Mouse (Mus musculus) midbrain, embryonic 15.5 days (tissue): ENCODE data around the gene Itgax. TPM values are rescaled to one million over a fixed set of nuclear protein-coding genes. Genes with fewer than 3 reads are reported as not detected.

Experiments used
- ATAC-seq: fragments of 200-750 bp; cut with Nextera tagmentation; replicated peaks from 2 replicates; pipeline ENCODE4 v1.8.0; 2017; ENCODE audit warnings: moderate TSS enrichment
- H3K27ac ChIP-seq: fragments of 300-500 bp; sonication (generic); 2 replicates; pipeline ENCODE4 v1.5.1; 2015; ENCODE audit warnings: mild to moderate bottlenecking, inconsistent platforms
- H3K27me3 ChIP-seq: fragments of 300-500 bp; sonication (generic); replicated peaks from 2 replicates; pipeline ENCODE4 v1.6.1; 2015; ENCODE audit warnings: inconsistent platforms
- H3K36me3 ChIP-seq: fragments of 300-500 bp; sonication (generic); replicated peaks from 2 replicates; pipeline ENCODE4 v1.6.1; 2015; ENCODE audit warnings: inconsistent platforms
- H3K4me1 ChIP-seq: fragments of 300-500 bp; sonication (generic); 2 replicates; pipeline ENCODE4 v1.6.1; 2015; ENCODE audit warnings: inconsistent platforms
- H3K4me2 ChIP-seq: fragments of 300-500 bp; sonication (generic); 2 replicates; pipeline ENCODE4 v1.6.1; 2015; ENCODE audit warnings: inconsistent platforms, mild to moderate bottlenecking, moderate library complexity
- H3K4me3 ChIP-seq: fragments of 300-500 bp; sonication (generic); 2 replicates; pipeline ENCODE4 v1.5.1; 2015; ENCODE audit warnings: mild to moderate bottlenecking, inconsistent platforms
- H3K9ac ChIP-seq: fragments of 300-500 bp; sonication (generic); 2 replicates; pipeline ENCODE4 v1.6.1; 2015; ENCODE audit warnings: mild to moderate bottlenecking, inconsistent platforms
- H3K9me3 ChIP-seq: fragments of 300-500 bp; sonication (generic); 2 replicates; pipeline ENCODE4 v1.6.1; 2016; ENCODE audit warnings: inconsistent platforms
- WGBS: fragments of 180-500 bp; shearing (Covaris S2); methylation state at CpG from one replicate; pipeline ENCODE4 v1.1.7; 2015; ENCODE audit warnings: mixed read lengths; 5-methylcytosine and 5-hydroxymethylcytosine counted together
- polyA plus RNA-seq: library from polyadenylated mRNA; unstranded; fragments of >200 nt; fragmentation: Nextera tagmentation; extraction: Ambion mirVana; gene quantifications from 2 replicates; pipeline ENCODE4 v1.2.1, GENCODE M21; 2015

The Itgax gene
- 0.04 and 0.08 TPM in 2 replicates for polyA plus RNA-seq

- WGBS: 88% methylated on average over 8 of the region's 8 CpGs
- Histone ChIP-seq H3K27ac (no peak within 1 kb of the TSS), H3K27me3 (no peaks in the 10 kb centered on the region), H3K36me3 (no peaks in the 10 kb centered on the region), H3K9ac (no peak within 1 kb of the TSS), H3K4me3 (no peak within 1 kb of the TSS), H3K4me2 (no peak within 1 kb of the TSS), H3K4me1 (no peaks in the 10 kb centered on the region), H3K9me3 (no peaks in the 10 kb centered on the region)
- ATAC-seq: no peak
These were observed at the start of gene Itgax for GRCm38 (mm10) chr7:128128741-128129720. Itgax (plus strand) TSS chr7:128129547.

DNA sequence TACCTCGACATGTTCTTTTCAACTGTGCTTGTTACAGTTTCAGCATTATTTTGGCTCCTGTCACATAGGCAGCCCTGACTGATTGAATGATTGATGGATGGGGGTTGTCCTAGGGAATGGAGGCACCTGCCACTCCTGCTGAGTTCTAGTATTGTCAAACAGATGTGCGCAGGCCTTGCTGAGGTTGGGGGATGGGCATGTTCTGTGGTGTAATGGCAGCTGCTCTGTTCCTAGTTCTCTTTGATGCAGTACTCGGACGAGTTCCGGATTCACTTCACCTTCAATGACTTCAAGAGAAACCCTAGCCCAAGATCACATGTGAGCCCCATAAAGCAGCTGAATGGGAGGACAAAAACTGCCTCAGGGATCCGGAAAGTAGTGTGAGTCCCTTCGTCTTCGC, 49.3 kb upstream of the Itgax start:
- Histone ChIP-seq H3K4me1 (no peaks in the 10 kb centered on the region), H3K27ac (no peak overlapping the region), H3K4me3 (no peak overlapping the region), H3K4me2 (no peak overlapping the region), H3K36me3 (no peaks in the 10 kb centered on the region), H3K9me3 (no peaks in the 10 kb centered on the region), H3K27me3 (no peaks in the 10 kb centered on the region), H3K9ac (no peak overlapping the region)
- 82% methylated on average over 8 of the region's 8 CpGs for WGBS
- ATAC-seq: no peak

DNA sequence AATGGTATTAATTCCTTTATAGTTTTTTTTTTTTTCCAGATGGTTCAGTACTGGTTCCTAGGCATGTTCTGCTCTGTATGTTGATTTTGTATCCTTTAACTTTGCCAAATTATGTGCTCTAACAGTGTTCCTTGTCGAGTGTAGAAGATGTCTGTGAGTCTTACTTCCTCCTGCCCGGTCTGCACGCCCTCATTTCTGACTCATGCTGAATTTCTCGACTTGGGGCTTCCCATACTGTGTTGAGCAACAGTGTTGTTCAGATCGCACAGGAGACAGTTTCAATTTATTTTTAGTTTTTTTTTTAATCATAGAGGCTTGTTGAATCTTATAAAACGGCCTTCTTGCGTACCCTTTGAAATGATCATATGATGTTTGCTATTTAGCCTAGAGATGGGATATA, 40.2 kb upstream of the Itgax start:
- Histone ChIP-seq H3K9ac (no peak overlapping the region), H3K36me3 (no peaks in the 10 kb centered on the region), H3K4me3 (no peak overlapping the region), H3K4me2 (no peak overlapping the region), H3K4me1 (no peaks in the 10 kb centered on the region), H3K9me3 (no peaks in the 10 kb centered on the region), H3K27ac (no peak overlapping the region), H3K27me3 (no peaks in the 10 kb centered on the region)
- ATAC-seq: no peak
- WGBS: 86% methylated on average over 7 of the region's 7 CpGs

GRCm38 (mm10) chr7:128098135-128098534, 31.2 kb upstream of the Itgax start:
- H3K4me2 ChIP-seq: no peak overlapping the region
- no peak overlapping the region for H3K27ac ChIP-seq
- no peak overlapping the region for H3K9ac ChIP-seq
- no peaks in the 10 kb centered on the region for H3K9me3 ChIP-seq
- WGBS: 80% methylated on average over 1 of the region's 1 CpGs
- no peak overlapping the region for H3K4me3 ChIP-seq
- no peaks in the 10 kb centered on the region for H3K36me3 ChIP-seq
- no peaks in the 10 kb centered on the region for H3K27me3 ChIP-seq
- H3K4me1 ChIP-seq: no peaks in the 10 kb centered on the region
- ATAC-seq: no peak

GRCm38 (mm10) chr7:128100742-128101357, 28.5 kb upstream of the Itgax start:
- Histone ChIP-seq H3K4me3 (no peak overlapping the region), H3K27me3 (no peaks in the 10 kb centered on the region), H3K4me2 (no peak overlapping the region), H3K4me1 (no peaks in the 10 kb centered on the region), H3K9me3 (no peaks in the 10 kb centered on the region), H3K9ac (no peak overlapping the region), H3K27ac (no peak overlapping the region), H3K36me3 (no peaks in the 10 kb centered on the region)
- 83% methylated on average over 2 of the region's 2 CpGs for WGBS
- no peak for ATAC-seq

GRCm38 (mm10) chr7:128105246-128105645, 24.1 kb upstream of the Itgax start:
- Histone ChIP-seq H3K27me3 (no peaks in the 10 kb centered on the region), H3K9me3 (no peaks in the 10 kb centered on the region), H3K4me2 (no peak overlapping the region), H3K4me1 (no peaks in the 10 kb centered on the region), H3K36me3 (no peaks in the 10 kb centered on the region), H3K9ac (no peak overlapping the region), H3K27ac (no peak overlapping the region), H3K4me3 (no peak overlapping the region)
- ATAC-seq: no peak
- WGBS: 71% methylated on average over 4 of the region's 4 CpGs

- Histone ChIP-seq H3K36me3 (no peaks in the 10 kb centered on the region), H3K4me2 (no peak overlapping the region), H3K27me3 (no peaks in the 10 kb centered on the region), H3K4me1 (no peaks in the 10 kb centered on the region), H3K9me3 (no peaks in the 10 kb centered on the region), H3K4me3 (no peak overlapping the region), H3K27ac (no peak overlapping the region), H3K9ac (no peak overlapping the region)
- WGBS: 91% methylated on average over 7 of the region's 7 CpGs
- no peak for ATAC-seq
These were observed 21.9 kb upstream of the Itgax start for GRCm38 (mm10) chr7:128107462-128107861.

DNA sequence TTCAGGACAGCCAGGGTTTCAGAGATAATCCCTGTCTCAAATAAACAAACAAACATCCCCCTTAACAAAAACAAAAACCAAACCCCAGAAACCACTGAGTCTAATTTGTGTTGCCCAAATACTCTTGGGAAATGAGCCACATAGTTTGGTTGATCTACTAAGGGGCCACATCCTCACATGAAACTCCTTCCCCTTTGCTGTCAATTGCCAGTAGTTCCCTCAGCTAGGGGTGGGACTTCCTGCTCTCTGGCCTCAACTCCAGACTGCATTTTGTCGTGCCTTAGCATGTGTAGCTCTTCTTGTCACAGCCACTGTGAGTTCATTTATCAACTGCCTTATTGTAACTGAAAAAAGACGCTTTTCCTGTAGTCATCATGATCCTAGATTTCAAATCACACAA, 19.0 kb upstream of the Itgax start:
- no peak overlapping the region for H3K4me3 ChIP-seq
- H3K27me3 ChIP-seq: no peaks in the 10 kb centered on the region
- H3K27ac ChIP-seq: no peak overlapping the region
- 75% methylated on average over 2 of the region's 2 CpGs for WGBS
- no peak for ATAC-seq
- H3K4me2 ChIP-seq: no peak overlapping the region
- no peaks in the 10 kb centered on the region for H3K4me1 ChIP-seq
- no peak overlapping the region for H3K9ac ChIP-seq
- H3K36me3 ChIP-seq: no peaks in the 10 kb centered on the region
- no peaks in the 10 kb centered on the region for H3K9me3 ChIP-seq

- no peaks in the 10 kb centered on the region for H3K9me3 ChIP-seq
- H3K27ac ChIP-seq: no peak overlapping the region
- no peak overlapping the region for H3K4me2 ChIP-seq
- H3K4me3 ChIP-seq: no peak overlapping the region
- H3K4me1 ChIP-seq: no peaks in the 10 kb centered on the region
- no peak for ATAC-seq
- no peak overlapping the region for H3K9ac ChIP-seq
- 91% methylated on average over 11 of the region's 11 CpGs for WGBS
- H3K27me3 ChIP-seq: no peaks in the 10 kb centered on the region
- H3K36me3 ChIP-seq: no peaks in the 10 kb centered on the region
These were observed 17.2 kb upstream of the Itgax start for GRCm38 (mm10) chr7:128112131-128112530.

GRCm38 (mm10) chr7:128114371-128115105, 14.8 kb upstream of the Itgax start:
- 95% methylated on average over 11 of the region's 11 CpGs for WGBS
- Histone ChIP-seq H3K4me3 (no peak overlapping the region), H3K9ac (no peak overlapping the region), H3K36me3 (no peaks in the 10 kb centered on the region), H3K4me2 (no peak overlapping the region), H3K9me3 (no peaks in the 10 kb centered on the region), H3K27me3 (no peaks in the 10 kb centered on the region), H3K4me1 (no peaks in the 10 kb centered on the region), H3K27ac (no peak overlapping the region)
- ATAC-seq: no peak

DNA sequence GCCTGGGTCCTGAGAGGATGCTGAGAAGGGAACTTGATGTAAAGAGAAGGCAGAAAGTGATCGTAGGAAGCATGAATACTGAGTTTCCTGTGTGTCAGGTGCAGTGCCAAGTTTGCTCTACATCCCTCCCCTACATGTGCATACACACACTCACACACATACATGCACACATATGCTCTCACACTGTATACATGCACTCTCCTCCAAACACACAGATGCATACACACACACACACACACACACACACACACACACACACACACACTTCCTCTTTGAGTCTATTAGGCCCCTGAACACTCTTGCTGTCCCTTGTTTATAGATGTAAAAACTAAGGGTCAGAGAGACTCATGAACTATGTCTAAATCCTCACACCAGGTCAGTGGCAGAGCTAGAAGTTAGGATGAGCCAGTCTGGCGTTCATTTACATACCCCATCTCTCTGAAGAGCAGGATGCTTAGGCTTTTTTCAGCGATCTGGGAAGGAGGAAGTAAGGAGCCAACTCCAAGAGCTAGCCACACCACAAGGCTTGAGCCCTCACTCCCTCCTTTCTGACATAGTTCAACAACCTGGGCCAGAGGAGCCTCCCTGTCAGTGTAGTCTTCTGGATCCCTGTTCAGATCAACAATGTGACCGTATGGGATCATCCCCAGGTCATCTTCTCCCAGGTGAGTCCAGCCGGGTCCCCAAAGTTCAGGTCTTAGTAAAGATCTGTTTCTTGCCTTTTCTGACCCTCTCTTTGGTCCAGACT, 14.0 kb upstream of the Itgax start:
- Histone ChIP-seq H3K27ac (no peak overlapping the region), H3K4me2 (no peak overlapping the region), H3K9ac (no peak overlapping the region), H3K4me3 (no peak overlapping the region), H3K9me3 (no peaks in the 10 kb centered on the region), H3K36me3 (no peaks in the 10 kb centered on the region), H3K27me3 (no peaks in the 10 kb centered on the region), H3K4me1 (no peaks in the 10 kb centered on the region)
- no peak for ATAC-seq
- WGBS: 80% methylated on average over 5 of the region's 5 CpGs

DNA sequence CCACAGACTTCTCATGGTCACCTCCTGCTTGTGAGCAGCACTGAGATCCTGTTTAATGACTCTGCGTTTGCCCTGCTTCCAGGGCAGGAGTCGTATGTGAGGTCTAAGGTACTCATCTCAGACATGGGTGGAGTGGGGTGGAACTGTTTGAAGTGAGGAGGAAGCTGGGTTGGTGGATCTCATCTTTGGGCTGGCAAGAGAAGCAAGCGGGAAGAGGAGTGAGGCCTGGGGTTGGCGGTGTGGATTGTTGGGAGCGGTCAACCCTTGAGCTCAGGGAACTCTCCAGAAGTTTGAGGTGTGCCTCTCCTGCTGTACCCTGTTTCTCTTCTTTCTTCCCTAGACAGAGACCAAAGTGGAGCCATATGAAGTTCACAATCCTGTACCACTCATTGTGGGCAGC, 13.0 kb upstream of the Itgax start:
- Histone ChIP-seq H3K9ac (no peak overlapping the region), H3K4me2 (no peak overlapping the region), H3K27ac (no peak overlapping the region), H3K4me3 (no peak overlapping the region), H3K9me3 (no peaks in the 10 kb centered on the region), H3K4me1 (no peaks in the 10 kb centered on the region), H3K36me3 (no peaks in the 10 kb centered on the region), H3K27me3 (no peaks in the 10 kb centered on the region)
- 97% methylated on average over 5 of the region's 5 CpGs for WGBS
- no peak for ATAC-seq
